Mouse (Mus musculus) adrenal gland, postnatal 4 days (tissue): ENCODE results near the gene Gm39653. TPM values are rescaled to one million over a fixed set of nuclear protein-coding genes. Genes with fewer than 3 reads are reported as not detected.
"Not testable (repeated sequence)": the region's sequence is repeated elsewhere in the genome, so short reads cannot be mapped to it uniquely, and the experiment has no call there.

Experiments
- DNase-seq, 2 experiments: peaks; one replicate each; pipeline ENCODE4 v3.0.0; 2021 to 2022; ENCODE audit warnings: low spot score in 2 of 2, mixed read lengths in 2 of 2
- long read RNA-seq, 2 experiments: library from polyadenylated mRNA; stranded (forward); transcript quantifications; one replicate each; pipeline ENCODE4 v2.0.0; 2021
- total RNA-seq, 2 experiments: library from RNA; stranded (reverse); gene quantifications; 2 replicates each; pipeline ENCODE4 v1.2.3; 2021

Gm39653 gene
- not detected for total RNA-seq
- long read RNA-seq, experiment 1 = 0 reads
- long read RNA-seq, experiment 2 = 0 reads

DNA sequence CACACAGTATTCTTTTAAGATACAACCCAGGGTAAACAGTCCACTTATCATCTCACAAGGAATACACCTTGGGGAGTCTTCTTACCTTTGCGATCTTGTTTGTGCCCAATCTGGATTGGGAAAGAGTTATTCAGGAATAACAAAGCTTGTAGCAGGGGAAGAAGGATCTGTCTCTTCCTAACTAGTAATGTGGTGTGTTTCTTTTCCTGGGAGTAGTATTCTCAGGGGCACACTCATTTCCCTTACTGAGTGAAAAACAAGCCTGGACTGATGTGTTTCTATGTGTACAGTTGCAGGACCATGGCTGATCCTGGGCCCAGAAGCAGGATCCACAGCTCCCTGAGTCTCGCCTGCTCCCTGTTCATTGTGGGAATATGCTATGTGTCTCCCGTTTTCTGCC is at the start of gene Gm39653:
Gene Gm39653 (plus strand): TSS at position 301 of the 400 bp plus-strand sequence.
- DNase-seq = no peak

DNA sequence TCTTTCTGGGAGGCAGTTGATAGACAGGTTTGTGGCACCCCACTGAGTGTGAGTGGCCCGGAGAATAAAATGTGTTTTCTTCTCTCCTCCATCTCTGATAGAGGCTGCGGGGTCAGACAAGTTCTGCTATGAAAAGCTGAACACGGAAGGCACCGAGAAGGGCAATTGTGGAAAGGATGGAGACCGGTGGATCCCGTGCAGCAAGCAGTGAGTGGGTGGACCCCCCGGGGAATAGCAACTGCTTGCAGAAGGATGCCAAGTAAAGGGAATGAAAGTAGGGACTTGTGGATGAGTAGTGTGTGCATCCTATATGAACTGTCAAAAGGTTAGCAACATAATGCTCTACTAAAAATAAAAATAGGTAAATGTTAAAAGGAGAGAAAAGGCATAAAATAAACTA is 49.3 kb upstream of the Gm39653 start:
- no peak for DNase-seq

DNA sequence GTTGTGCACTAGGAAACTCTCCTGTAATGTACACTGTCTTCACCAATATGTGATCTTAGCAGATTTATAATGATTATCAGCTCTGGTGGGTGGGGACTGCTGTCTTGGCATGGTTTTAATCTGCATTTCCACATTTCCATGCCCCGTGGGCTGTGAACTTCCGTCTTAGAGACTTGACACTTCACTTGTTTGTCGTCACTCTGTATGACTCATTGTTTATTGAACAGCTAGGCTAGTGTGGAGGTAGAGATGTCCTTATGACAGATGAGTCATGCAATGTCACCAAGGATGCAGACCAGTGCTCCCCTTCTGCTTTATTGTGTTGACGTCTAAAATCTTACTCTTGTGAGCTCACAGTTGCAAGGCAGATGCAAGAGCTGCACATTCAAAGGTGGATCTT is 48.7 kb upstream of the Gm39653 start:
- DNase-seq = no peak

DNA sequence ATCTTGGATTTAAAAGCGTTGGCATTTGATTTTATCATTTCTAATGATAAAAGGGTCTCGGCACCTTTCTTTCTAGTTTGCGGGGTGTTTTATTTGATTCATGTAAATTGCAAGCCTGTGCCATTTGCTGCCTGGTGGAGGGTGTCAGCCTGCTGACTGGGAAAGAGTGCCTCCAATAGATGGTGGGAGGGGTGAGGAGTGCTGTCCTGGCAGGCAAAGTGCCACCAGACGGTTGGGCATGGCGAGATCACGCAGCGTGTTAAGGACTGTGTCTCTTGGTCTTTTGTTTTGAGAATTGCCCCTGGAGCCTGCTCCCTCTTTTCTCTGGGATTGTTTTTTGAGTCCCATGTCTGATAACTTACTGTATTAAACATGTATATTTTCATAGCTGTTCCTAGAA is 43.5 kb upstream of the Gm39653 start:
- DNase-seq = no peak

DNA sequence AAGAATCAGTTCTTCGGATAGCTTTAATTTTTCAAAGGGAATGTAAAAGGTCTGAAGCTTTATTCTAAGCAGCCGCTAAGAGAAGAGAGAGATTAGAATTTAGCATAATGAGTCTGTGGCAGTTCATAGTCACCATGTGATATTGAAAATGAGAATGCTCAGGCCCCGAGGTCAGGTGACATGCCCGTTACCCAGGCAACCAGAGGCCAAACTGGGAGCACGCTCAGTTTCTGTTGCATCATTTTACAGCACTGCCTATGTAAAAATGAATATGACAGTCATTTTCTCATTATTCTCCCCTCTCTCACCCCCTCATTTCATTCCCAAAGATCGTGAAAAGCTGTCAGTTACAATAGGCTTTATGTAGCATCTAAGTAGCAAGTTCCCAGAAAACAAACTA is 42.3 kb upstream of the Gm39653 start:
- no peak for DNase-seq

DNA sequence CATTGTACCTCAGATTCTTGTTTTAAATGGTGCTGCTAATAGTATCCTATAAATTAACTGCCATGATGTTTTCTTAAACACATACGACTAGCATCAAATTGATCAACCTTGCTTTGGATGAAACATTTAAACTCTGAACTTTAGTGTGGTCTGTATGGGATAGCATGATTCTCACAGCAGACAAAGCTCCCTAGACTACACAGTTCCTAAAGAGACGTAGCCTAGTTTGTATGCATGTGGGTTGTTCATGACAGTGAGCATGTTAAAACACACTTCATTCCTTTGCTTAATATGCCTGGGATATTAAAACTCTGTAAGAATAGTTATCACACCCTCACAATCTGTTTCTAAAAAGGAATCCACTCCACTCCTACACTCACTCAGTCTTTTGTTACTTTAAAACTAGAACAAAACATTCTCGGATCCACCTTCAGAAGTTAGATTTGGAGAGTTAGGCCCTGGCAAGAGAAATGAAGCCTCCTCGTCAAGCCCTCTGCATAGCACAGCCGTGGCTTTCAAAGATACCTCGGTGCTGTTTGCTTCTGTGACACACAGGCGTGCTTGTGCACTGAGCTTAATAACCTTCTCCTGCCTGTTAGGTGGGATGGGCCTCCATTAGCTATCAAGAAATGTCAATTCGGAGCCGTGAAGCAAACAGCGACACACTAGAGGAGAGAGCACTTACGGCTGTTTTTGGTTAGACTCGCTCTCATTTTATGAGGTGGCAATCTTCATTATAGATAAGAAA is 41.7 kb upstream of the Gm39653 start:
- DNase-seq = no peak

DNA sequence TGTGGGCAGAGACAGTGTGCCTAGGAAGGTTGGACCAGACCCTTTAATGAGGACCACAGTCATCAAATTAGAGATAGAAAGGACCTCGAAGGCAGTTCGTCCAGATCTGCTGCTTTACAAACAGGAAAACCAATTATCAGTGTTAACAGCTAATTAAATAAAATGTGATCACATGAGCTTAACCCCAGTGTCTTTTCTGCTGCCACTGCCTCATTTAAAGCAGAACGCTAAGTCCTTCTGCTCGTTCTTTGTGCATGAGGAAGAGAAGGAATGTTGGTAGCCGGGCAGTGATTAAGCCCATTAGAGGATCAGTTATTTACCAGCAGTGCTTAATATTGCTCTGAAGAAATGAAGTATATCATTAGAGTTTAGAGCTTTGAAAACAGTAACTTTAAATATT is 39.0 kb upstream of the Gm39653 start:
- DNase-seq = no peak

DNA sequence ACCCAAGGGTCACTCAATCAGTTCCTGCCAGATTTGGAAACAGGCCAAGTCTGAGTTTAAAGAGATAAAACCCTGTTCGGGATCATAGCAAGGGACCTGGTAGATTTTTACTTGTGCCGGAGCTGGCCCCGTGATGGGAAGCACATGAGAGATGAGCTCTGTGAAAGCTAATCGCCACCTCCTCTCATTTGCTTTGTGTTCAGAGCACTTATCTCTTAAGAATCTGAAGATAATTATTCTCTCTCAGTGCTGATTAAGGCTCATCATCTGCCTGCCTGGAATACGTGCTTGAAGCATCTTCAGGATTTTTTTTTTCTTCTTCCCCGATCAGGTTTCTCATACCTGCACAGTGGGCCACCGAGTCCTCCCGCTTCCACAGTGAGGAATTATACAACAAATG is 36.6 kb upstream of the Gm39653 start:
- DNase-seq = no peak

DNA sequence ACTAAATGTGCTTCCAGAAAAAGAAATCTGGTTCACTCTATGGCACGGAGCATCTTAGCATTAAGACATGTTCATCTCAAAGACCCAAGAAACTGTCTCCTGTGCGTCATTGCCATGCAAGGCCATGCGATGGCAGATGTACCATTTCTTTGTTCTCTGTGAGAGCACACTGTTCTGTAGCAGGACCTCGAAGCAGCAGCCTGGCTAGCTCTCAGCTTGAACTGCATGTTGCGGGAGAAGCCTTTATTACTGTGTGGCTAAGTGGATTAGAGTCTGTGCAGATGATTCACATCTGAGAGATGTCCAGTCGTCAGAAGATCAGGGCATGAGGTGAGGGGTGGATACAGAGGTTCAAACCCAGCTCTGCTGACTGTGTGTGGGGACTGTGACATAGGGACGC is 28.9 kb upstream of the Gm39653 start:
- DNase-seq = no peak

DNA sequence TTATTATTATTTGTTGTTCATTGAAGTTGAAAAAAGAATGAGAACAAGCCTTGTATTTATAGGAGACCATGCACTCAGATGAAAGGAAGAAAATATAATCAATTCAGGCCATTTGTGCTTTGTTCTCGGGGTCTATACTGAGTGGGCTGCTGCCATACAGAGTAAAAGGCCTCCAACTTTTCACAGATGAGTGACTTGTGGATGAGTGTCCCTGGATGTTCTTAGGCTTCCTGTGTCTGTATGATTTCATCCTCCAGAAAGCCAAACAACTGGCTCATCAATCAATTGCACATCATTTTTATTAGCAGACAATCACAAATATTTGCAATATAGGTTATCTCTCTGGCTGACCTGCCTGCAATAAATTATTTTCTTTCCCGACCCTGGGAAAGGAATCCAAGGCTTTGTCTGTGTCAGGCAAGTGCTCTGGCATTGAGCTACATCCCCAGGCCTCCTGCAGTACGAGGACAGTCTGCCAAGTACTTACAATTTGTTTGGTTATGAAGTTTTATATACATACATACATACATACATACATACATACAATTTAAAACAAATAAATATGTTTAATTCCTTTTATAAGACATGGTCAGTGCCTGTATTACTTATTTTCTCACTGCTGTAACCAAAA is 11.8 kb upstream of the Gm39653 start:
- no peak for DNase-seq

DNA sequence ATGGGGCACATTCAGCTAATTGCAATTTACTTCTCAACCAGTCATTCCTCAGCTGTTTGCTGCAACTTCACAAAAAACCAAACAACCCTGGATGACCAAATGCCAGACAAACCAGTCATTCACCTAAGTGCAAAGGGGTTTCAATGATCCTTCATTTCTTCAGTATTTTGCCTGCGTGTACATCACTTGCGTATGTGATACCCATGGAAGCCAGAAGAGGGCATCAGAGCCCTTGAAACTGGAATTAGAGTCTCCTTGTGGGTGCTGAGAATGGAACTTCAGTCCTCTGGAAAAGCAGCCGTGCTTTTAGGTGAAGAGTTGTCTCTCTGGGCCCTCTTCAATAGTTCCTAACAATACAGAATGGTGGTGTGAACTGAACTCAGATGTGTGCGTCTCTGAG is 6.2 kb upstream of the Gm39653 start:
- DNase-seq = no peak

DNA sequence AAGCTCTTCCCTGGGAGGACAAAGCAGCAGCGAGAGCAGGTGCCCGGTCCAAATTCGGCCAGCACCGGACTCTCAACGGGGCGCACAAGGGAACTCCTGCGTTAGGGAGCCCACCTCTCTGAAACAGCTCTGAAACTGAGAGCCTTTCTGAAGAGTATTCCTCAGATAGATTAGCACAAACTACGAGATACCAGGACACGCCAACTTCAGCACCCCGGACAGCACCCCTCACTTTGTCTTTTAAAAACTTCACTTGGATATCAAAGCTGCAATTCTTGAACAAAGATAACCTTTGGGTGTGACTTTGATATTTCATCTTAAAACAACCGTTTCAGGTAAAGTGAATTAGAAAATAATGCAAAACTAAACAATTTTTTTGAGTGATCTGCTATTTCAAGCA is 1.2 kb upstream of the Gm39653 start:
- peak; percentile 24 to 30 for DNase-seq

DNA sequence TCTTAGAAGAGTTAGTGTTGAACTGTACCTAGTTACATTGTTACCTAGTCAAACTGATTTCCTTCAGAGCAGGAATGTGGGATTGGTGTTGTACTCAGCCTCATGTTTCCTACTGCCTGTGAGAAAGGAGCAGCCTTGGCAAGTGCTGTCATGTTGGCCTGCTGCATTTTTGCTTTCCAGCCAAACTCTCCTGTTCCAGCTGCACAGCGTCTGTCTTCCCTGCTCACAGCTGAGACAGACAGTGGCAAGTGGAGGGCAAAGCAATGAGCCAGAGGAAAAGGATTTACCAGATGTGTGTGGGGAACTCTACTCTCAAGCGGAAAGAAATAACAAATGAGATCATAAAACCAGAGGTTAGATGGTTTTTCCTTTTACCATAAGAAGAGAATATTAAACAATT is 12.4 kb downstream of the Gm39653 start:
- DNase-seq = no peak

DNA sequence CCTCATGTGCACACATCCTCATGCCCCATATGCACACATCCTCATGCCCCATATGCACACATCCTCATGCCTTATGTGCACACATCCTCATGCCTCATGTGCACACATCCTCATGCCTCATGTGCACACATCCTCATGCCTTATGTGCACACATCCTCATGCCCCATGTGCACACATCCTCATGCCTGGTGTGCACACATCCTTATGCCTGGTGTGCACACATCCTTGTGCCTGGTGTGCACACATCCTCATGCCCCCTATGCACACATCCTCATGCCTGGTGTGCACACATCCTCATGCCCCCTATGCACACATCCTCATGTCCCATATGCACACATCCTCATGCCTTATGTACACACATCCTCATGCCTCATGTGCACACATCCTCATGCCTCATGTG is 14.6 kb downstream of the Gm39653 start:
- not testable (repeated sequence) for DNase-seq

DNA sequence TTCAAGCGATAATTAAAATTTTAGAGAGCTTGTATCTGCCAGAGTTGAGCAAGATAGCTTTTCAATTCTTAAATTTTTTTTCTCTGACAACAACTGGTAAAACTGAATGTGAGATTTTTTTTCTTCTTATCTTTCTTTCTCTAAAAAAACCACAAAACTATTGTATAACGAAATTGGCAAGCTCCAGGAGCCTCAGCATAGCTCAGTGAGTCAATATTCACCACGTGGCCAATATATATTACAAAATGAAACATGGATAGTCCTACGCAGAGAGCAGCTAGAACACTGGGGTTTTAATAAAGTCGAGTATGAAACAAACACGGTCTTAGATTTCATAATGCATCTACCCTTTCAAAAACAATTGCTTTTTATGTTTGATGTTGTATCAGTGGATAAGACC is 24.2 kb downstream of the Gm39653 start:
- DNase-seq = no peak

DNA sequence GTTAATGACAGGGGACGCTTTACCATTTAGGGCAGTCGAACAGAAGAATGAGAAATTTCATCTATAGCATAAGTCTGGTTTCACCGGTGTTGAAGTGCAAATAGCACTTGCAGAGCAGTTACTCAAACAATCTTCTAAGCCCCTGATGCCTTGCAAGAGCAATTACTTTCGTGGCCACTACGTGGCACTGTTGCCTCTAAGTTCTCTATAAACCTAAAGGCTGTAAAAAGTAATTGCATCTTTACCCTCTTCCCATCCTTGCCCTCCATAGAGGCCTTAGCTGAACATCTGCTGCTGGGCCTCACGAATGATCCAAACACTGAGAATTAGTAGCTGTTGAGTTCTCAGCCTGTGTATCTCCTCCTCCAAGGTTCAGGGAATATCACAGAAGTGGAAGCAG is 42.2 kb downstream of the Gm39653 start:
- DNase-seq = peak; percentile 19 to 25

DNA sequence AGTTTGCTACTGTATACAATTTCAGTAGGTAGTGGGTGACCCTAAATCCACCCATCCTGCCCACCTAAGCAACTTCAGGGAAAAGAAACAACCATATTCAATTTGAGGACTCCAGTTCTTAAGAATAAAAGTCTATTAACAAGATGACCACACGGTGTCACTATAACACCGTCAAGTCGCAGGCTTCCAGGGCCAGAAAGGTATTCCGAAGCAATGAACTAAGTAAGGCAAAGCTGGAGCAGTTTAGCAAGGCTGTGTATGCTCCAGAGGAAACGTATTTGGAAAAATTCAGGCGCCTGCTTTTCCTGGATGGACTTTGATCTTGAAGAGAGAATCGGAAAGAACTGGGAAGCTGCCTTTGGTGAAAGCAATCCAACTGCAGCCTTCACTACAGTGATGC is 43.8 kb downstream of the Gm39653 start:
- DNase-seq = no peak

DNA sequence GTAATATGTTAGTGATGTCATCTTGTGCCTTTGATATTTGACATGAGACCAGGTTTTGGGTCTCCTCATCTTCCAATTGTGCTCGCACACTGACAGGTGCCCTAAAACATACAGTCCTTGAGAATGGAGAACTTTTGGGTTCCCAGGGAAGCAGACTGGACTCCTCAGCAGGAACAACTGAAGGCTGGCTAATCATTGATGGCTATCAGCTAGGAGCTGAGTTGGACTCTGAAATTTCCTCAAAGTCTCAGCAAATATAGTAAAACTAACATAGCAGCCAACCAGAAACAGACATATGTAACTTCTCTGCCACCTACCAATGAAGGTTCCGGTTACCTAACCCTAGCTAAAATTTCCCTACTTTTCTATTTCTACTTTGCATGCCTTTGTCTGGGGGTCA is 50.3 kb downstream of the Gm39653 start:
- no peak for DNase-seq

DNA sequence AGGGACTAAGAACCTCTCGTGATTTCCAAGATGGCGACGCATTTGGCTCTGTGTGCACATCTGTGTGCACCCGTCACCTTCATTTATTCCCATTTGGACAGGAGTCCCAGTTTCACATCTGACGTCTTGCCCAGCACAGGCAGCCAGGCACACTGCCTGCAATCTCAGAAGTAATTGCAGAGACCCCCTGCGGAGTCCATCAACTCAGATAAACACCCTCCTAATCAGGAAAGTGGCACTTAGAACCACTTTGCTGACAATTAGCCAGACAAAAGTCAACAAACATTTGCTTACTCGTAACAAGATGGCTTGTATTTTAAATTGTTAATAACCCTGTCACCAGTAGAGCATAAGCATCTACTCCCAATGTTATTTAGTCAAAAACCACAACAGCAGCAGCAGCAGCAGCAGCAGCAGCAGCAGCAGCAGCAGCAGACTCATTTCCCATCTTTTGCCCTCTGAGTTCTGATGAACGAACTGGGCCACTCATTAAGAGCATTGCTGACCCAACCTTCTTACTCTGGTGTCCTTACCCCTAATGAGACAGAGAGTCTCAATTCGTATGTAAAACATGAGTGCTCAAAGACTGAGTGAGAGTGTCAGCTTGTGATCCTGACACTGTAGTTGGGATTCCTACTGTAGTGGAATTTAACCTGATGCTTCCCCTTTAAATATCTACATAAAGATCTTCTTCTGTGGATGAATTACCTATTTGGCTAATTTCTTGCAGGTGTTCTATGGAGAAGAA is 51.6 kb downstream of the Gm39653 start:
- DNase-seq = no peak

DNA sequence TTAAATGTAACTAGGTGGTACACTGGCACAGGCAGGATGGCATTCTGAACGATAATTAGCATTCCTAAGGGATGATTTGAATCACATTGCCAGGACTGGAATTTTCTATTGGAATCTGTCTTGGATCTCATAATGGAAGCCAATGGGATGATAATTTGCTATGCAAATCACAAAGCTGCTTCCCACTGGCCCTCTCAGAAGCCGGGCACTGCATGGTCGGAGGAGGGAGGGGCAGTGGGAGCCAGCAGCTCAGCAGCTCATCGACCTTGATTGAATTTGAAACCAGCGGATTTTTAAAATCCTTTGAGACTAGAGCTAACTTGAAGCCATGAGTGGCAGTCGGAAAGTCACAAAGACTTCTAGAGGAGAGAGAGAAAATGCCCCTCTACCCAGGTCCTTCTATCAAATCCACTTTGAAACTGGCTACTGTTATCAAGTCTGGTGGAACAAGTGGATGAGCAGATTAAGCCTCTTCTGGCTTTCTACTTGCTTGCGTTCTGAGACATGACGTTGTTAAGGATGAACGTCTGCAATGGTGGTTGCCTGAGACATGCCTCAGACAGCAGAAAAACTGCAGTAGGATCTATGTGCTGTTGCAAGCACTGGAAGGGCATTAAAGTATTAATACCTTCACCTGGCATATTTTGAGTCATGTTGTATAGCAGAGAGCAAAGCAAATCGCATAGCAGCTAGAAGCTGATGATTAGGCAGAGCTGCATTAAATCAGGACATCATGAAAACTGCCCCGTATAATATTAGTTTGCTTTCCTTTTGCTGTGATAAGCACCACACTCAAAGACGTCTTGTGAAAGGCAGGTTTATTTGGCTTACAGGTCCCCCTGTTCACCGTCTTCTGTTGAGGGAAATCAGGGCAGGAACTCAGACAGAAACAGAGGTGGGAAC is 52.4 kb downstream of the Gm39653 start:
- no peak for DNase-seq

DNA sequence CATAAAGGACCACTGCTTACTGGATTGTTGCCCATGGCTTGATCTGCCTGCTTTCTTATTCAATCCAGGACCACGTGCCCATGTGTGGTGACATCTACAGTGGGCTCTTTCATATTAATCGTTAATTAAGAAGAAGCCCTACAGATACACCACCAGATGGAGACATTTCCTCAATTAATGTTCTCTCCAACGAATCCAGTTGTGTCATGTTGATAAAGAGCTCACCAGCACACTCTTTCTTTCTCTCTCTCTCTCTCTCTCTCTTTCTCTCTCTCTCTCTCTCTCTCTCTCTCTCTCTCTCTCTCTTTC is 53.0 kb downstream of the Gm39653 start:
- DNase-seq = no peak
